Mouse (Mus musculus) liver, adult 2 months (tissue): Measurements from ENCODE around the gene Sntb2. TPM values are rescaled to one million over a fixed set of nuclear protein-coding genes. Genes with fewer than 3 reads are reported as not detected.

Source experiments
- DNase-seq: peaks from one replicate; pipeline ENCODE4 v3.0.0-alpha.2; 2011; ENCODE audit warnings: low read depth, low spot score; ENCODE audit errors: extremely low read depth
- H3K27ac ChIP-seq: fragments of 200-500 bp; replicated peaks from 2 replicates; pipeline ENCODE4 v1.5.1; 2012; ENCODE audit warnings: low read depth, mild to moderate bottlenecking, control low read depth, inconsistent platforms, low read length; ENCODE audit not compliant: insufficient read depth
- H3K27me3 ChIP-seq: fragments of 200-500 bp; 2 replicates; pipeline ENCODE4 v1.6.1; 2012; ENCODE audit warnings: mild to moderate bottlenecking, moderate library complexity, low read length, inconsistent platforms; ENCODE audit not compliant: control insufficient read depth, insufficient read depth
- H3K36me3 ChIP-seq: fragments of 200-500 bp; 2 replicates; pipeline ENCODE4 v1.6.1; 2012; ENCODE audit warnings: low read length, inconsistent platforms; ENCODE audit not compliant: control insufficient read depth, insufficient read depth
- H3K4me1 ChIP-seq: fragments of 200-500 bp; 2 replicates; pipeline ENCODE4 v1.6.1; 2011; ENCODE audit warnings: low read length; ENCODE audit not compliant: control insufficient read depth, insufficient read depth
- H3K4me3 ChIP-seq: fragments of 200-500 bp; 2 replicates; pipeline ENCODE4 v1.5.1; 2011; ENCODE audit warnings: low read depth, mild to moderate bottlenecking, control low read depth, low read length, moderate library complexity; ENCODE audit not compliant: insufficient read depth
- H3K79me2 ChIP-seq: fragments of 200-500 bp; 2 replicates; pipeline ENCODE4 v1.6.1; 2012; ENCODE audit warnings: inconsistent platforms, mild to moderate bottlenecking, low read length, moderate library complexity; ENCODE audit not compliant: control insufficient read depth, insufficient read depth
- H3K9ac ChIP-seq: fragments of 200-500 bp; 2 replicates; pipeline ENCODE4 v1.6.1; 2012; ENCODE audit warnings: low read depth, mild to moderate bottlenecking, control low read depth, inconsistent platforms, low read length
- CTCF ChIP-seq: fragments of 200-500 bp; IDR thresholded peaks from 2 replicates; pipeline ENCODE4 v1.5.1; 2011; ENCODE audit warnings: low read depth, low read length, control low read depth
- POLR2A ChIP-seq: fragments of 200-500 bp; IDR thresholded peaks from 2 replicates; pipeline ENCODE4 v1.6.1; 2011; ENCODE audit warnings: low read length, control low read depth; ENCODE audit not compliant: insufficient read depth; ENCODE audit errors: extremely low read depth
- WGBS: fragments of 180-500 bp; shearing (Covaris S2); methylation state at CpG from one replicate; pipeline ENCODE4 v1.1.7; 2018; 5-methylcytosine and 5-hydroxymethylcytosine counted together
- polyA plus RNA-seq: library from polyadenylated mRNA; depleted of rRNA; stranded (reverse); fragments of >200 nt; gene quantifications from 2 replicates; pipeline ENCODE4 v1.2.3, GENCODE M21; 2012
- total RNA-seq: library from RNA; depleted of rRNA; stranded (reverse); fragments of >200 nt; gene quantifications from 2 replicates; pipeline ENCODE4 v1.2.3, GENCODE M21; 2014

The Sntb2 gene
- total and polyA plus RNA-seq, 2 experiments: 1.6 to 3.0 TPM

- Histone ChIP-seq H3K9ac (no peak overlapping the region), H3K4me1 (no peaks in the 10 kb centered on the region), H3K36me3 (peaks cover 4% of the 10 kb centered on the region; the same call in 1 of the 2 replicates), H3K79me2 (no peaks in the 10 kb centered on the region), H3K27me3 (no peaks in the 10 kb centered on the region), H3K27ac (no peak overlapping the region), H3K4me3 (no peak overlapping the region)
- 86% methylated on average over 4 of the region's 4 CpGs for WGBS
- TF ChIP-seq POLR2A (no peak), CTCF (no peak)
- no peak for DNase-seq
Observed at GRCm38 (mm10) chr8:106997416-106997815, 61.9 kb downstream of the Sntb2 start.

- DNase-seq: no peak
- Histone ChIP-seq H3K4me3 (no peak overlapping the region), H3K9ac (no peak overlapping the region), H3K27ac (no peak overlapping the region), H3K27me3 (no peaks in the 10 kb centered on the region), H3K4me1 (no peaks in the 10 kb centered on the region), H3K36me3 (no peaks in the 10 kb centered on the region), H3K79me2 (no peaks in the 10 kb centered on the region)
- 74% methylated on average over 1 of the region's 1 CpGs for WGBS
- no peak for TF ChIP-seq CTCF
- TF ChIP-seq POLR2A: no peak
Observed at GRCm38 (mm10) chr8:106999068-106999467, 63.5 kb downstream of the Sntb2 start.

- H3K79me2 ChIP-seq: no peaks in the 10 kb centered on the region
- TF ChIP-seq CTCF (peak; percentile 99), POLR2A (no peak)
- DNase-seq: peak; percentile 57
- 7% methylated on average over 5 of the region's 5 CpGs for WGBS
- no peak overlapping the region for H3K27ac ChIP-seq
- H3K9ac ChIP-seq: no peak overlapping the region
- H3K36me3 ChIP-seq: no peaks in the 10 kb centered on the region
- no peaks in the 10 kb centered on the region for H3K4me1 ChIP-seq
- H3K27me3 ChIP-seq: no peaks in the 10 kb centered on the region
- no peak overlapping the region; the same call in 1 of the 2 replicates for H3K4me3 ChIP-seq
Observed at GRCm38 (mm10) chr8:107002532-107002931, 67.0 kb downstream of the Sntb2 start.

- H3K36me3 ChIP-seq: peaks cover 6% of the 10 kb centered on the region; the same call in 1 of the 2 replicates
- 94% methylated on average over 3 of the region's 3 CpGs for WGBS
- no peaks in the 10 kb centered on the region for H3K27me3 ChIP-seq
- H3K27ac ChIP-seq: no peak overlapping the region
- no peaks in the 10 kb centered on the region for H3K79me2 ChIP-seq
- H3K9ac ChIP-seq: no peak overlapping the region
- no peak for DNase-seq
- no peaks in the 10 kb centered on the region for H3K4me1 ChIP-seq
- H3K4me3 ChIP-seq: no peak overlapping the region
- TF ChIP-seq CTCF: no peak
- no peak for TF ChIP-seq POLR2A
Observed at GRCm38 (mm10) chr8:107007795-107008194, 72.2 kb downstream of the Sntb2 start.

- Histone ChIP-seq H3K79me2 (no peaks in the 10 kb centered on the region), H3K4me1 (no peaks in the 10 kb centered on the region), H3K36me3 (peaks cover 8% of the 10 kb centered on the region; the same call in 1 of the 2 replicates), H3K27ac (no peak overlapping the region), H3K9ac (no peak overlapping the region), H3K27me3 (no peaks in the 10 kb centered on the region), H3K4me3 (no peak overlapping the region)
- TF ChIP-seq CTCF: no peak
- no peak for TF ChIP-seq POLR2A
- no peak for DNase-seq
- 98% methylated on average over 2 of the region's 2 CpGs for WGBS
Observed at GRCm38 (mm10) chr8:107012666-107013065, 77.1 kb downstream of the Sntb2 start.

GRCm38 (mm10) chr8:107014915-107015314, 79.4 kb downstream of the Sntb2 start:
- Histone ChIP-seq H3K27ac (no peak overlapping the region), H3K27me3 (no peaks in the 10 kb centered on the region)

More at GRCm38 (mm10) chr8:107014915-107015314, 79.4 kb downstream of the Sntb2 start:
- H3K9ac ChIP-seq: no peak overlapping the region
- H3K4me1 ChIP-seq: no peaks in the 10 kb centered on the region
- H3K36me3 ChIP-seq: peaks cover 8% of the 10 kb centered on the region; the same call in 1 of the 2 replicates
- H3K4me3 ChIP-seq: no peak overlapping the region
- WGBS: 88% methylated on average over 1 of the region's 1 CpGs
- no peaks in the 10 kb centered on the region for H3K79me2 ChIP-seq
- DNase-seq: no peak
- TF ChIP-seq POLR2A (no peak), CTCF (no peak)
